Mouse (Mus musculus) natural killer cell, adult 2 months (primary cell): ENCODE data around the gene Cdh16.
"Not testable (repeated sequence)": the region's sequence is repeated elsewhere in the genome, so short reads cannot be mapped to it uniquely, and the experiment has no call there.

Experiments used
- DNase-seq, 2 experiments: peaks; one replicate each; pipeline ENCODE4 v3.0.0; 2022; ENCODE audit warnings: low spot score in 2 of 2

The Cdh16 gene

GRCm38 (mm10) chr8:104624161-104624560, at the start of gene Cdh16:
Gene Cdh16, minus strand, starts transcription at chr8:104624396.
- no peak for DNase-seq

- DNase-seq, result no peak
Observed at GRCm38 (mm10) chr8:104655614-104656013, 31.4 kb upstream of the Cdh16 start.

GRCm38 (mm10) chr8:104654984-104655383, 30.8 kb upstream of the Cdh16 start:
- DNase-seq, result peak; percentile 78 to 85

GRCm38 (mm10) chr8:104644187-104644586, 20.0 kb upstream of the Cdh16 start:
- DNase-seq, result not testable (repeated sequence)

- no peak for DNase-seq
Observed at GRCm38 (mm10) chr8:104642324-104642654, 18.1 kb upstream of the Cdh16 start.

- DNase-seq, result peak; percentile 41 to 55
Observed at GRCm38 (mm10) chr8:104641426-104642323, 17.5 kb upstream of the Cdh16 start, which contains the start of gene Ciao2b. Gene Ciao2b, minus strand, starts transcription at chr8:104641965.

GRCm38 (mm10) chr8:104640831-104641370, 16.7 kb upstream of the Cdh16 start:
- DNase-seq, result no peak

GRCm38 (mm10) chr8:104640241-104640640, 16.0 kb upstream of the Cdh16 start:
- no peak for DNase-seq

- DNase-seq, result no peak
Observed at GRCm38 (mm10) chr8:104638010-104638409, 13.8 kb upstream of the Cdh16 start.

GRCm38 (mm10) chr8:104635004-104635710, 11.0 kb upstream of the Cdh16 start:
- DNase-seq, result no peak

- DNase-seq, result no peak
Observed at GRCm38 (mm10) chr8:104633156-104633744, 9.1 kb upstream of the Cdh16 start.

- no peak for DNase-seq
Observed at GRCm38 (mm10) chr8:104632486-104632885, 8.3 kb upstream of the Cdh16 start.

- DNase-seq, result peak in 1 of 2 experiments; percentile 17
Observed at GRCm38 (mm10) chr8:104631975-104632374, 7.8 kb upstream of the Cdh16 start.

GRCm38 (mm10) chr8:104630981-104631663, 6.9 kb upstream of the Cdh16 start, which contains the start of gene Rrad:
Gene Rrad, minus strand, starts transcription at chr8:104631327.
- peak; percentile 92 to 95 for DNase-seq

- DNase-seq, result peak; percentile 27 to 34
Observed at GRCm38 (mm10) chr8:104630574-104630973, 6.4 kb upstream of the Cdh16 start.

GRCm38 (mm10) chr8:104630111-104630479, 5.9 kb upstream of the Cdh16 start:
- no peak for DNase-seq

GRCm38 (mm10) chr8:104629306-104630110, 5.3 kb upstream of the Cdh16 start:
- DNase-seq, result no peak

GRCm38 (mm10) chr8:104628402-104628801, 4.2 kb upstream of the Cdh16 start:
- DNase-seq, result no peak

GRCm38 (mm10) chr8:104627065-104627740, 3.0 kb upstream of the Cdh16 start:
- DNase-seq, result no peak

- DNase-seq, result no peak
Observed at GRCm38 (mm10) chr8:104620765-104621164, 3.4 kb downstream of the Cdh16 start.
